Mouse (Mus musculus) CH12.LX (cell line): ENCODE data around the gene Git2. TPM values are rescaled to one million over a fixed set of nuclear protein-coding genes. Genes with fewer than 3 reads are reported as not detected.

Source experiments
- DNase-seq: peaks from one replicate; pipeline ENCODE4 v3.0.0-alpha.2; 2013; ENCODE audit errors: extremely low read depth
- H3K27ac ChIP-seq: 2 replicates; pipeline ENCODE4 v1.5.1; 2012; ENCODE audit warnings: low read depth, mild to moderate bottlenecking, control low read depth, moderate library complexity; ENCODE audit not compliant: insufficient read depth
- H3K27me3 ChIP-seq: replicated peaks from 2 replicates; pipeline ENCODE3; 2012; ENCODE audit warnings: inconsistent platforms
- H3K36me3 ChIP-seq, 2 experiments: replicated peaks in 1 of 2; 2 replicates each; pipeline versions ENCODE3 to v1.6.1; 2012; ENCODE audit warnings: inconsistent platforms in 1 of 2, low read length in 1 of 2, mild to moderate bottlenecking in 1 of 2, mixed read lengths in 1 of 2, moderate library complexity in 1 of 2; ENCODE audit not compliant: control insufficient read depth in 1 of 2, insufficient read depth in 1 of 2
- H3K4me1 ChIP-seq, 2 experiments: 2 replicates each; pipeline ENCODE4 v1.6.1; 2012; ENCODE audit warnings: inconsistent platforms in 1 of 2, moderate library complexity in 1 of 2; ENCODE audit not compliant: insufficient read depth in 2 of 2, control insufficient read depth in 1 of 2
- H3K4me2 ChIP-seq: 2 replicates; pipeline ENCODE4 v1.6.1; 2012; ENCODE audit warnings: low read depth, mild to moderate bottlenecking, control low read depth; ENCODE audit not compliant: poor library complexity, insufficient read depth, severe bottlenecking
- H3K4me3 ChIP-seq, 3 experiments: fragments of 150-350 bp in 1 of 3; sonication (generic) in 1 of 3; replicated peaks in 1 of 3; 2 replicates each; pipeline versions ENCODE3 to v1.5.1; 2011 to 2012; ENCODE audit warnings: low read depth in 2 of 3, low read length in 2 of 3, mild to moderate bottlenecking in 2 of 3, moderate library complexity in 2 of 3, control low read depth in 1 of 3, improper control_type of control experiment in 1 of 3, inconsistent platforms in 1 of 3, mixed read lengths in 1 of 3; ENCODE audit not compliant: poor library complexity in 1 of 3
- H3K79me2 ChIP-seq: replicated peaks from 2 replicates; pipeline ENCODE4 v1.6.1; 2012; ENCODE audit warnings: mild to moderate bottlenecking, moderate library complexity; ENCODE audit not compliant: control insufficient read depth, poor library complexity, insufficient read depth, severe bottlenecking; ENCODE audit errors: extremely low read depth
- H3K9ac ChIP-seq: 2 replicates; pipeline ENCODE4 v1.6.1; 2012; ENCODE audit warnings: low read depth, mild to moderate bottlenecking, control low read depth, moderate library complexity; ENCODE audit not compliant: insufficient read depth
- H3K9me3 ChIP-seq: replicated peaks from 2 replicates; pipeline ENCODE3; 2012; ENCODE audit warnings: low read length, inconsistent platforms, mixed read lengths
- BHLHE40 ChIP-seq: IDR thresholded peaks from 2 replicates; pipeline ENCODE4 v1.6.1; 2011; ENCODE audit warnings: mild to moderate bottlenecking, low read depth, low read length, improper control_type of control experiment
- CTCF ChIP-seq, 2 experiments: IDR thresholded peaks in 1 of 2; conservative IDR thresholded peaks in 1 of 2; 2 replicates each; pipeline ENCODE4 v1.5.1; 2011 to 2012; ENCODE audit warnings: low read depth in 2 of 2, low read length in 2 of 2, improper control_type of control experiment in 1 of 2, inconsistent platforms in 1 of 2, mild to moderate bottlenecking in 1 of 2, moderate library complexity in 1 of 2
- EP300 ChIP-seq: IDR thresholded peaks from 2 replicates; pipeline ENCODE4 v1.6.1; 2011; ENCODE audit warnings: low read length, improper control_type of control experiment
- GABPA ChIP-seq: IDR thresholded peaks from 2 replicates; pipeline ENCODE4 v1.6.1; 2012; ENCODE audit warnings: low read depth, low read length, improper control_type of control experiment, inconsistent platforms; ENCODE audit not compliant: insufficient replicate concordance
- IRF4 ChIP-seq: IDR thresholded peaks from 2 replicates; pipeline ENCODE4 v1.6.1; 2014; ENCODE audit warnings: low read depth, mild to moderate bottlenecking, inconsistent platforms, low read length, improper control_type of control experiment
- JUN ChIP-seq: IDR thresholded peaks from 2 replicates; pipeline ENCODE4 v1.6.1; 2011; ENCODE audit warnings: low read depth, mild to moderate bottlenecking, low read length, improper control_type of control experiment, moderate library complexity; ENCODE audit not compliant: insufficient read depth
- JUND ChIP-seq: conservative IDR thresholded peaks from 2 replicates; pipeline ENCODE4 v1.6.1; 2011; ENCODE audit warnings: low read depth, low read length, improper control_type of control experiment
- KAT2A ChIP-seq: IDR thresholded peaks from 2 replicates; pipeline ENCODE4 v1.6.1; 2012; ENCODE audit warnings: low read length, improper control_type of control experiment, inconsistent platforms; ENCODE audit not compliant: insufficient replicate concordance
- MAFK ChIP-seq: IDR thresholded peaks from 2 replicates; pipeline ENCODE4 v1.6.1; 2011; ENCODE audit warnings: low read length, improper control_type of control experiment; ENCODE audit not compliant: insufficient replicate concordance
- MAX ChIP-seq: IDR thresholded peaks from 2 replicates; pipeline ENCODE4 v1.6.1; 2011; ENCODE audit warnings: low read length, improper control_type of control experiment
- MAZ ChIP-seq: IDR thresholded peaks from 2 replicates; pipeline ENCODE4 v1.6.1; 2012; ENCODE audit warnings: low read depth, mild to moderate bottlenecking, inconsistent platforms, low read length, improper control_type of control experiment, moderate library complexity
- MEF2A ChIP-seq: IDR thresholded peaks from 2 replicates; pipeline ENCODE4 v1.6.1; 2014; ENCODE audit warnings: low read depth, mild to moderate bottlenecking, inconsistent platforms, low read length, improper control_type of control experiment, borderline replicate concordance
- MXI1 ChIP-seq: IDR thresholded peaks from 2 replicates; pipeline ENCODE4 v1.6.1; 2011; ENCODE audit warnings: mild to moderate bottlenecking, low read depth, low read length, improper control_type of control experiment
- MYC ChIP-seq: IDR thresholded peaks from 2 replicates; pipeline ENCODE4 v1.6.1; 2011; ENCODE audit warnings: low read depth, mild to moderate bottlenecking, improper control_type of control experiment, low read length
- POLR2AphosphoS2 ChIP-seq: IDR thresholded peaks from 2 replicates; pipeline ENCODE4 v1.6.1; 2011; ENCODE audit warnings: low read depth, low read length, improper control_type of control experiment
- RAD21 ChIP-seq: IDR thresholded peaks from 2 replicates; pipeline ENCODE4 v1.6.1; 2011; ENCODE audit warnings: low read depth, mild to moderate bottlenecking, low read length, improper control_type of control experiment, moderate library complexity
- RCOR1 ChIP-seq: conservative IDR thresholded peaks from 2 replicates; pipeline ENCODE4 v1.6.1; 2012; ENCODE audit warnings: low read depth, mild to moderate bottlenecking, inconsistent platforms, low read length, improper control_type of control experiment
- SIN3A ChIP-seq: IDR thresholded peaks from 2 replicates; pipeline ENCODE4 v1.6.1; 2012; ENCODE audit warnings: low read length, improper control_type of control experiment, inconsistent platforms
- USF1 ChIP-seq: IDR thresholded peaks from 2 replicates; pipeline ENCODE4 v1.6.1; 2014; ENCODE audit warnings: low read depth, mild to moderate bottlenecking, inconsistent platforms, low read length, improper control_type of control experiment
- USF2 ChIP-seq: conservative IDR thresholded peaks from 2 replicates; pipeline ENCODE4 v1.6.1; 2011; ENCODE audit warnings: low read depth, low read length, improper control_type of control experiment
- ZC3H11A ChIP-seq: IDR thresholded peaks from 2 replicates; pipeline ENCODE4 v1.6.1; 2012; ENCODE audit warnings: low read depth, mild to moderate bottlenecking, inconsistent platforms, low read length, improper control_type of control experiment
- ZKSCAN1 ChIP-seq: IDR thresholded peaks from 2 replicates; pipeline ENCODE4 v1.6.1; 2012; ENCODE audit warnings: low read depth, inconsistent platforms, low read length, improper control_type of control experiment, borderline replicate concordance
- ZNF384 ChIP-seq: IDR thresholded peaks from 2 replicates; pipeline ENCODE4 v1.6.1; 2012; ENCODE audit warnings: low read depth, low read length, improper control_type of control experiment, inconsistent platforms
- dilution Hi-C: fragments of 300-500 bp; cut with MboI; formaldehyde crosslinking; loops from 2 replicates; pipeline ENCODE4 v1.14.3; 2020; ENCODE audit warnings: low sequenced_read_pairs; ENCODE audit not compliant: extremely low pct_unique_long_range_greater_than_20kb, extremely low pct_ligation_motif_present
- in situ Hi-C: fragments of 300-500 bp; cut with MboI; formaldehyde crosslinking; loops from 3 replicates; pipeline ENCODE4 v1.14.3; 2019; ENCODE audit warnings: low sequenced_read_pairs, low pct_ligation_motif_present, low pct_unique_long_range_greater_than_20kb, mixed read lengths
- polyA plus RNA-seq: library from polyadenylated mRNA; unstranded; fragments of >175 nt; gene quantifications from 2 replicates; pipeline ENCODE4 v1.2.1, GENCODE M21; 2012; ENCODE audit warnings: low read depth; ENCODE audit not compliant: insufficient read length
- total RNA-seq, 2 experiments: library from RNA; depleted of rRNA; stranded (reverse); fragments of 300-350 nt in 1 of 2; fragments of >200 nt in 1 of 2; gene quantifications; 2 replicates each; pipeline ENCODE4 v1.2.3; 2012 to 2014

Gene Git2
- total and polyA plus RNA-seq, 3 experiments: 12.3 to 29.4 (median 22.1) TPM

- dilution Hi-C loops: no loop called here
- no peak overlapping the region for H3K9ac ChIP-seq
- no peak overlapping the region for H3K4me3 ChIP-seq
- TF ChIP-seq JUN (no peak), IRF4 (no peak), CTCF (conservative IDR thresholded peaks at IDR 0.05 in 1 of 2, IDR thresholded peaks at IDR 0.05 in 1 of 2; ENCODE audit: low read depth in 2 of 2, low read length in 2 of 2) (no peak), ZNF384 (no peak), MAZ (no peak), USF2 (no peak), MXI1 (no peak)
- TF ChIP-seq, all 38 proteins: peak for 0
- in situ Hi-C loops: no loop called here
- Histone ChIP-seq H3K4me2 (no peak overlapping the region), H3K27ac (no peak overlapping the region), H3K9me3 (no peaks in the 10 kb centered on the region), H3K4me1 (peaks cover 0 to 9% of the 10 kb centered on the region in 2 experiments; a peak in 2 of 4 replicates), H3K79me2 (no peaks in the 10 kb centered on the region; the same call in 1 of the 2 replicates), H3K36me3 (peaks cover 56 to 91% of the 10 kb centered on the region in 2 experiments), H3K27me3 (no peaks in the 10 kb centered on the region)
- DNase-seq: no peak
These were observed 15.7 kb downstream of the Git2 start for GRCm38 (mm10) chr5:114759536-114760090.

- Histone ChIP-seq H3K4me1 (peaks cover 0 to 43% of the 10 kb centered on the region in 2 experiments; a peak in 2 of 4 replicates), H3K36me3 (peaks cover 66 to 92% of the 10 kb centered on the region in 2 experiments), H3K79me2 (no peaks in the 10 kb centered on the region), H3K4me2 (no peak overlapping the region), H3K9me3 (no peaks in the 10 kb centered on the region), H3K27ac (no peak overlapping the region), H3K27me3 (no peaks in the 10 kb centered on the region), H3K9ac (no peak overlapping the region), H3K4me3 (no peak overlapping the region)
- in situ Hi-C loops: no loop called here
- TF ChIP-seq RCOR1 (no peak), MXI1 (no peak), GABPA (no peak), CTCF (conservative IDR thresholded peaks at IDR 0.05 in 1 of 2, IDR thresholded peaks at IDR 0.05 in 1 of 2; ENCODE audit: low read depth in 2 of 2, low read length in 2 of 2) (no peak)
- dilution Hi-C loops: no loop called here
- DNase-seq: no peak
These were observed 21.9 kb downstream of the Git2 start for GRCm38 (mm10) chr5:114753384-114753783.

GRCm38 (mm10) chr5:114752397-114752796, 22.9 kb downstream of the Git2 start:
- Histone ChIP-seq H3K27ac (no peak overlapping the region), H3K79me2 (no peaks in the 10 kb centered on the region), H3K36me3 (peaks cover 67 to 91% of the 10 kb centered on the region in 2 experiments), H3K4me2 (no peak overlapping the region), H3K9me3 (no peaks in the 10 kb centered on the region), H3K4me3 (no peak overlapping the region)
- dilution Hi-C loops: no loop called here
- in situ Hi-C loops: no loop called here
- DNase-seq: no peak
- no peak for TF ChIP-seq RAD21
- no peak for TF ChIP-seq KAT2A
- TF ChIP-seq BHLHE40: no peak
- TF ChIP-seq JUND: no peak
- TF ChIP-seq POLR2AphosphoS2: no peak
- TF ChIP-seq MYC: no peak
- no peak for TF ChIP-seq MEF2A
- TF ChIP-seq MAX: no peak
- no peak for TF ChIP-seq ZKSCAN1
- no peak for TF ChIP-seq USF1
- no peak for TF ChIP-seq SIN3A
- no peak for TF ChIP-seq MAFK
- no peak for TF ChIP-seq ZC3H11A
- TF ChIP-seq JUN: no peak
- TF ChIP-seq EP300: no peak
- TF ChIP-seq, all 38 proteins: peak for 0
- no peak overlapping the region for H3K9ac ChIP-seq
- H3K27me3 ChIP-seq: no peaks in the 10 kb centered on the region
- H3K4me1 ChIP-seq: peaks cover 0 to 52% of the 10 kb centered on the region in 2 experiments; a peak in 2 of 4 replicates
